Mouse (Mus musculus): Measurements from ENCODE around the gene Klhdc7a.

- TF ChIP-seq CTCF (IDR thresholded peaks at IDR 0.05; ENCODE audit: control insufficient read depth, insufficient read depth, insufficient read length) (no peak), MYOD1 (IDR thresholded peaks at IDR 0.05; ENCODE audit: control insufficient read depth, insufficient read length, low read depth) (no peak)
Observed at GRCm38 (mm10) chr4:139947341-139947740, 20.5 kb downstream of the Klhdc7a start.
